Mouse (Mus musculus) thymus, adult 2 months (tissue): ENCODE data around the gene Ankfn1.

Experiments
- CTCF ChIP-seq: fragments of 200-500 bp; IDR thresholded peaks from 2 replicates; pipeline ENCODE4 v1.5.1; 2012; ENCODE audit warnings: mild to moderate bottlenecking, control low read depth, low read length, moderate library complexity, borderline replicate concordance; ENCODE audit not compliant: control insufficient read depth, poor library complexity, insufficient read depth; ENCODE audit errors: extremely low read depth
- POLR2A ChIP-seq: fragments of 200-500 bp; IDR thresholded peaks from 2 replicates; pipeline ENCODE4 v1.6.1; 2012; ENCODE audit warnings: mild to moderate bottlenecking, low read length, control low read depth, moderate library complexity; ENCODE audit not compliant: control insufficient read depth, poor library complexity, insufficient read depth; ENCODE audit errors: extremely low read depth

- no peak for TF ChIP-seq CTCF
- no peak for TF ChIP-seq POLR2A
Observed at GRCm38 (mm10) chr11:89676922-89677321, 100.5 kb downstream of the Ankfn1 start.
